Mouse (Mus musculus): ENCODE data around the gene Dhps. TPM values are rescaled to one million over a fixed set of nuclear protein-coding genes. Genes with fewer than 3 reads are reported as not detected.
"Not testable (repeated sequence)": the region's sequence is repeated elsewhere in the genome, so short reads cannot be mapped to it uniquely, and the experiment has no call there.

The Dhps gene
- polyA plus RNA-seq, 1 experiment from 2014 or later = 42.9 TPM

DNA sequence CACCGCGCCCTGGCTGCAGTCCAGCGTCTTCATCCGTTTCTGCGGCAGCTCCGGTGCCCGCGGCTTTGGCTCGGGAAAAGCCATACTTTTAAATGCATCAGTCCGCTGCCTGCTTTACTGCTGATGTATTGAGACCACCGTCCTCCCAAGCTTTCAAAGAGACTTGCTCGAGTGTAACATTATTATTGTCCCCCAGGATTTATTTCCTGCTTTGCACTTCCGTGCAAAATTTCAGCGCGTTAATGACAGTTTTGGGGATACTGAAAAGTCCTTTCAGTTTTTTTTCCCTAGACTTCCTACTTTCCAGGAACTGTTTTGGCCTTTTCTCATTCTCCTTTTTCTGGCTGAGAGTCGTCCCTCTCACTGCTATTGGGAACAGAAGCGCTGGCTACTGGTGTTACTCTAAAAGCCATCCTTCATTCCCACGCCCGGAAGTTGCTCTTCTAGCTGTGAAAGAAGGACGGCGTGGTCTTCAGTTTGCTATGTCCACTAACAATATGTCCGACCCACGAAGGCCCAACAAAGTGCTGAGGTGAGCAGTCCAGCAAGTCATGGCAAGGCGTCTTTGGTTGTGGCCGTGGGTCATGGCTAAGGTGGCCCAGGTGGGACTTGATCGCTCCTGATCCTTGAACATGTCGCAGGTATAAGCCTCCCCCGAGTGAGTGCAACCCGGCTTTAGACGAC, 9.1 kb downstream of the Dhps start, which contains the start of gene Wdr83os:
Wdr83os (plus strand) TSS at position 209 of the 684 bp plus-strand sequence.
- ATAC-seq (ENCODE audit: low read depth) (no peak), DNase-seq (peak; percentile 54)
- H3K9ac ChIP-seq = peak within 1 kb of the TSS; percentile 95
- peaks cover 77% of the 10 kb centered on the region for H3K4me1 ChIP-seq (replicated peaks)
- H3K27me3 ChIP-seq = no peaks in the 10 kb centered on the region
- H3K4me3 ChIP-seq (replicated peaks) = peak within 1 kb of the TSS; percentile 92
- peaks cover 35% of the 10 kb centered on the region for H3K36me3 ChIP-seq
- peak within 1 kb of the TSS; percentile 82 for H3K27ac ChIP-seq
- H3K9me3 ChIP-seq (replicated peaks) = no peaks in the 10 kb centered on the region
- H3K4me2 ChIP-seq = peak within 1 kb of the TSS; percentile 95
- WGBS (ENCODE audit: insufficient replicate concordance) = under 1% methylated on average over 30 of the region's 30 CpGs

DNA sequence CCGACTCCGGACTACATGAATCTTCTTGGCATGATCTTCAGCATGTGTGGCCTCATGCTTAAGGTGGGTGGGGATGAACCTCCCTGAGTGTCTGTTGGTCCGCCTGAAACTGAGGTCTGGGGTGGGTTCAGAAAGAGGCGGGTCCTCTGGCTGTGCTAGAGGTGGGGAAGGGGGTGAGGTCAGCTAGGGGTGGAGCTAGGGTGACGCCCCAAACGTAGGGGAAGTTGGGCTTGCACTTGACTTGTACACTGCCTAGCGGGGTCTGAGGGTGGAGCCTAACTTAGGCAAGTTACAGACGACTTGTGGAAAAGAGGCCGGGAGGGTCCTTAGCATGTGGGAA, 9.6 kb downstream of the Dhps start, which contains the start of gene Wdr83:
Wdr83 (minus strand) TSS at position 91 of the 340 bp plus-strand sequence.
- peak; percentile 75 for DNase-seq

DNA sequence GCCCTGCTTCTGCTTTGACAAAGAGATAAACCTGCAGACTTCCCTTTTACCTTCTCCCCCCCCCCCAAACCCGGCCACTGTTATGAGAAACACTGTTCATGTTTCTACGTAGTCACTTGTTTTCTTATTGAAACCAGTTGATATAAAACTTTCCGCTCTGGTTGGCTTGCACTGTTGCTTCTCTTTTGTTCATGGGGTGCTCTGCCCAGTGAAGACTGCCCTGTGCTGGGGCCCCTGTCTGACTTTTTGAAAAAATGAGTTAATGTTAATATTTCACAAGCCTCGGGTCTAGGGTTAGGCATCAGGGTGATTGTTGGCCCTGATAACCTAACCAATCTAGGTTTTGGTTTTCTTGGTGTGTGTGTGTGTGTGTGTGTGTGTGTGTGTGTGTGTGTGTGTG, 10.6 kb downstream of the Dhps start:
- Histone ChIP-seq H3K27ac (peak overlapping the region; percentile 82), H3K4me1 (replicated peaks) (peaks cover 64% of the 10 kb centered on the region), H3K4me2 (peak overlapping the region; percentile 95), H3K36me3 (peaks cover 36% of the 10 kb centered on the region), H3K4me3 (replicated peaks) (peak overlapping the region; percentile 92; the same call in 1 of the 2 replicates), H3K9ac (peak overlapping the region; percentile 95; the same call in 1 of the 2 replicates)
- not testable (repeated sequence) for DNase-seq; H3K9me3 ChIP-seq (replicated peaks); H3K27me3 ChIP-seq; ATAC-seq (ENCODE audit: low read depth)
- 26% methylated on average over 4 of the region's 4 CpGs for WGBS (ENCODE audit: insufficient replicate concordance)

More for the DNA sequence above, 9.6 kb downstream of the Dhps start, which contains the start of gene Wdr83:
- H3K4me1 ChIP-seq (replicated peaks) = peaks cover 73% of the 10 kb centered on the region
- H3K4me3 ChIP-seq (replicated peaks) = peak within 1 kb of the TSS; percentile 92
- 0% methylated on average over 9 of the region's 9 CpGs for WGBS (ENCODE audit: insufficient replicate concordance)
- H3K9me3 ChIP-seq (replicated peaks) = no peaks in the 10 kb centered on the region
- peak within 1 kb of the TSS; percentile 95 for H3K4me2 ChIP-seq
- H3K27ac ChIP-seq = peak within 1 kb of the TSS; percentile 82
- ATAC-seq (ENCODE audit: low read depth) = peak; percentile 76
- H3K36me3 ChIP-seq = peaks cover 35% of the 10 kb centered on the region
- H3K9ac ChIP-seq = peak within 1 kb of the TSS; percentile 95
- no peaks in the 10 kb centered on the region for H3K27me3 ChIP-seq

DNA sequence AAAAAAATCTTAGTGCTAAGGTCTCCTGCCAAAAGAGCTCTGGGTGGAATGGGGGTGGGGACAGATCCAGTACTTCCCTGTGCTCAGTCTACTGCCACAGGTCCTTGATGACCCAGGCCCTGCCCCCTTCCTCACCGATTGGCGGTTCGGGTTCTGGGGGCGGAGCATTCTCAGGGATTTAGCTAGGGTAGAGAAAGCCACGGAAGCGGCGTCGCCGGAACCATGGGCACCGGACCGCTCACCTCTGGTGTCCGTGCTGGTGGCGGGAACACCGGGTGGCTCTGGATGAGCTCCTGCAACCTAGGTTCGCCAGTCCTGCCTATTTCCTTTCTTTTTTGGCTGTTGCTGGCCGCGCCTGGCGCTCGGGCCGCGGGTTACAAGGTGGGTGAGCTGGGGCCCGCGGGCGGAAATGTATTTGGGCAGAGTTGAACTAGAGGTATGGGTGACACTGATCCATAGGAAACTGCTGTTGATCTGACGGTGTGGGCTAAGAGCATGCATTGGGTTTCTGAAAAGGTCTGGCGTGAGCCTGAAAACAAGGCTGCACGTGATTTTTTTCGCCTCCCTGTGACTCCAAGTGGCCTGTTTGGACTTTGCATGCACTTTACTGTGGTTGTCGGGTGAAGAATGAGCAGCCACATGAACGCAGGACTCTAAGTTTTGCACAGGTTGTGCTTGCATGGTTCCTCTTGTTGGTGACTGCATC, 11.7 kb downstream of the Dhps start, which contains the start of gene Man2b1:
Man2b1 (plus strand) TSS at position 163 of the 706 bp plus-strand sequence.
- H3K9ac ChIP-seq = peak within 1 kb of the TSS; percentile 80
- ATAC-seq (ENCODE audit: low read depth) = peak; percentile 85
- H3K4me1 ChIP-seq (replicated peaks) = peaks cover 56% of the 10 kb centered on the region
- peak within 1 kb of the TSS; percentile 95 for H3K4me2 ChIP-seq
- no peaks in the 10 kb centered on the region for H3K9me3 ChIP-seq (replicated peaks)
- H3K27me3 ChIP-seq = no peaks in the 10 kb centered on the region
- peaks cover 38% of the 10 kb centered on the region for H3K36me3 ChIP-seq
- DNase-seq = peak; percentile 87
- H3K4me3 ChIP-seq (replicated peaks) = peak within 1 kb of the TSS; percentile 92
- H3K27ac ChIP-seq = peak within 1 kb of the TSS; percentile 82
- WGBS (ENCODE audit: insufficient replicate concordance) = under 1% methylated on average over 30 of the region's 30 CpGs

- Histone ChIP-seq H3K9ac (0 out of 2 replicates have a peak overlapping the region, but pooled peaks have one; percentile 80), H3K4me3 (replicated peaks) (peak overlapping the region; percentile 92), H3K4me2 (peak overlapping the region; percentile 95; the same call in 1 of the 2 replicates), H3K27me3 (no peaks in the 10 kb centered on the region), H3K9me3 (replicated peaks) (no peaks in the 10 kb centered on the region), H3K27ac (no peak overlapping the region), H3K4me1 (replicated peaks) (peaks cover 52% of the 10 kb centered on the region), H3K36me3 (peaks cover 40% of the 10 kb centered on the region)
- WGBS (ENCODE audit: insufficient replicate concordance) = 40% methylated on average over 8 of the region's 8 CpGs
- ATAC-seq (ENCODE audit: low read depth) = no peak
- no peak for DNase-seq
These were observed 13.1 kb downstream of the Dhps start for GRCm38 (mm10) chr8:85084633-85085032.

DNA sequence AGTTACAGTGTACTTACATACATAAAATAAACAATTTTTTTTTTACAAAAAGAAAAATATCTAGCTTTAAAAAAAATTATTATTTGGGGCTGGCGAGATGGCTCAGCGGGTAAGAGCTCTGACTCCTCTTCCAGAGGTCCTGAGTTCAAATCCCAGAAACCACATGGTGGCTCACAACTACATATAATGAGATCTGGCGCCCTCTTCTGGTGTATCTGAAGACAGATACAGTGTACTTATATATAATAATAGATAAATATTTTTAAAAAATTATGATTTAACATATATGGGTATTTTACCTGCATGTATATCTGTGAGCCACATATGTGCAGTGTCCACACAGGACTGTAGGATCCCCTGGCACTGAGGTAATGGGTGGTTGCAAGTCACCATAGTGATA, 14.7 kb downstream of the Dhps start:
- Histone ChIP-seq H3K27ac (no peak overlapping the region), H3K9ac (no peak overlapping the region), H3K9me3 (replicated peaks) (no peaks in the 10 kb centered on the region), H3K4me3 (replicated peaks) (no peak overlapping the region), H3K27me3 (no peaks in the 10 kb centered on the region), H3K4me1 (replicated peaks) (peaks cover 45% of the 10 kb centered on the region), H3K36me3 (peaks cover 46% of the 10 kb centered on the region), H3K4me2 (no peak overlapping the region)
- no peak for ATAC-seq (ENCODE audit: low read depth)
- DNase-seq = no peak
- WGBS (ENCODE audit: insufficient replicate concordance) = 63% methylated on average over 3 of the region's 3 CpGs

- Histone ChIP-seq H3K4me1 (replicated peaks) (peaks cover 23% of the 10 kb centered on the region), H3K27me3 (no peaks in the 10 kb centered on the region), H3K27ac (no peak overlapping the region), H3K36me3 (peaks cover 66% of the 10 kb centered on the region), H3K9me3 (replicated peaks) (no peaks in the 10 kb centered on the region), H3K4me2 (no peak overlapping the region), H3K4me3 (replicated peaks) (no peak overlapping the region), H3K9ac (no peak overlapping the region)
- ATAC-seq (ENCODE audit: low read depth) (no peak), DNase-seq (no peak)
- WGBS (ENCODE audit: insufficient replicate concordance) = 69% methylated on average over 2 of the region's 2 CpGs
These were observed 17.2 kb downstream of the Dhps start for GRCm38 (mm10) chr8:85088771-85089170.

GRCm38 (mm10) chr8:85090856-85091255, 19.3 kb downstream of the Dhps start:
- peaks cover 77% of the 10 kb centered on the region for H3K36me3 ChIP-seq
- 82% methylated on average over 11 of the region's 11 CpGs for WGBS (ENCODE audit: insufficient replicate concordance)
- ATAC-seq (ENCODE audit: low read depth) = no peak

DNA sequence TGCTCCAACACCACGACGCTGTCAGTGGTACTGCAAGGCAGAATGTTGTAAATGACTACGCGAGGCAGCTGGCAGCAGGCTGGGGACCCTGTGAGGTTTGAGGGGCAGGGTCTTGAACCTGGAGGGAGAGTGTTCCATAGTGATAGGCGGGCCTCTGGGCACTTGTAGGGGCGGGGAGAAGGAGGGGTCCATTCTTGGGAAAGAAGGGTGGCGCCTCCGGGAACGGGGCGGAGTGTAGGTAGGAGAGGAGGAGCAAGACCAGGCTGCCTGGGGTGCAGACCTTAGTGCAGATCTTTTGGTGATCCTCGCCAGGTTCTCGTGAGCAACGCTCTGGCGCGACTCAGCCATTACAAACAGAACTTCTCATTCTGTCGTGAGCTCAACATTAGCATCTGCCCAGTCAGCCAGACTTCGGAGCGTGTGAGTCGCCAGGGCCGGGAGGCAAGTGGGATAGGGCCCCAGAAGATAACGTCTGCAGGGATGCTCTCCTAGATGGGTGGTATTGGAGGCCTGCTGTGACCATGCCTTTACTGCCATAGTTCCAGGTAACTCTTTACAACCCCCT, 20.1 kb downstream of the Dhps start:
- WGBS (ENCODE audit: insufficient replicate concordance) = 61% methylated on average over 21 of the region's 21 CpGs
- Histone ChIP-seq H3K4me2 (no peak overlapping the region), H3K27me3 (no peaks in the 10 kb centered on the region), H3K4me3 (replicated peaks) (no peak overlapping the region), H3K27ac (no peak overlapping the region), H3K36me3 (peaks cover 79% of the 10 kb centered on the region), H3K9me3 (replicated peaks) (no peaks in the 10 kb centered on the region), H3K4me1 (replicated peaks) (peaks cover 4% of the 10 kb centered on the region), H3K9ac (no peak overlapping the region)
- 0 out of 2 replicates have a peak, but pooled peaks have one; percentile 18 for ATAC-seq (ENCODE audit: low read depth)
- DNase-seq = no peak

More at GRCm38 (mm10) chr8:85090856-85091255, 19.3 kb downstream of the Dhps start:
- no peaks in the 10 kb centered on the region for H3K27me3 ChIP-seq
- H3K4me1 ChIP-seq (replicated peaks) = peaks cover 4% of the 10 kb centered on the region
- no peak overlapping the region for H3K27ac ChIP-seq
- no peaks in the 10 kb centered on the region for H3K9me3 ChIP-seq (replicated peaks)
- H3K4me3 ChIP-seq (replicated peaks) = no peak overlapping the region
- H3K9ac ChIP-seq = no peak overlapping the region
- DNase-seq = no peak
- H3K4me2 ChIP-seq = no peak overlapping the region

DNA sequence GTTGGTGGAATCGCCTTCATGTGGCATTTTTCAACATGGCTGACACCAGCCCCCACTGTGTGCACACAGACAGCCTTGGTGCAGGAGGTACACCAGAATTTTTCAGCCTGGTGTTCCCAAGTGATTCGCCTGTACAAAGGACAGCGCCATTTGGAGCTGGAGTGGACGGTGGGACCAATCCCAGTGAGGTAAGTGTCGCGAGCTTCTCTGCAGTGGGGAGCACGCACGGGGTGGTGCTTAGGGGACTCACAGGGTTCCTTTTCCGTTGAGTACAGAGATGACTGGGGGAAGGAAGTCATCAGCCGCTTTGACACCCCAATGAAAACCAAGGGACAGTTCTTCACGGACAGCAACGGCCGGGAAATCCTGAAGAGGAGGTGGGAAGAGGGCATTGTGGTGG, 23.5 kb downstream of the Dhps start:
- H3K27me3 ChIP-seq = no peaks in the 10 kb centered on the region
- no peak overlapping the region for H3K27ac ChIP-seq
- no peak overlapping the region for H3K9ac ChIP-seq
- 84% methylated on average over 13 of the region's 13 CpGs for WGBS (ENCODE audit: insufficient replicate concordance)
- DNase-seq (no peak), ATAC-seq (ENCODE audit: low read depth) (no peak)
- no peaks in the 10 kb centered on the region for H3K9me3 ChIP-seq (replicated peaks)
- no peak overlapping the region for H3K4me2 ChIP-seq
- H3K4me1 ChIP-seq (replicated peaks) = peaks cover 4% of the 10 kb centered on the region
- no peak overlapping the region for H3K4me3 ChIP-seq (replicated peaks)
- H3K36me3 ChIP-seq = peaks cover 70% of the 10 kb centered on the region

GRCm38 (mm10) chr8:85095566-85095965, 24.0 kb downstream of the Dhps start:
- Histone ChIP-seq H3K4me1 (replicated peaks) (peaks cover 4% of the 10 kb centered on the region), H3K9me3 (replicated peaks) (no peaks in the 10 kb centered on the region), H3K27me3 (no peaks in the 10 kb centered on the region), H3K36me3 (peaks cover 70% of the 10 kb centered on the region), H3K4me2 (no peak overlapping the region), H3K4me3 (replicated peaks) (no peak overlapping the region), H3K9ac (no peak overlapping the region), H3K27ac (no peak overlapping the region)
- ATAC-seq (ENCODE audit: low read depth) (no peak), DNase-seq (no peak)
- 89% methylated on average over 7 of the region's 7 CpGs for WGBS (ENCODE audit: insufficient replicate concordance)

Measured in liver, embryonic 13.5 days (tissue).